Mouse (Mus musculus) kidney, postnatal 36 days (tissue): ENCODE data around the gene Saxo1.

Experiments
- DNase-seq, 2 experiments: peaks; one replicate each; pipeline ENCODE4 v3.0.0; 2021 to 2022; ENCODE audit warnings: mixed read lengths in 2 of 2

The Saxo1 gene

GRCm38 (mm10) chr4:86416401-86417025, 141.6 kb downstream of the Saxo1 start:
- no peak for DNase-seq

- no peak for DNase-seq
Observed at GRCm38 (mm10) chr4:86413388-86413787, 144.7 kb downstream of the Saxo1 start.

GRCm38 (mm10) chr4:86410946-86411345, 147.2 kb downstream of the Saxo1 start:
- no peak for DNase-seq

- no peak for DNase-seq
Observed at GRCm38 (mm10) chr4:86408421-86408820, 149.7 kb downstream of the Saxo1 start.

DNA sequence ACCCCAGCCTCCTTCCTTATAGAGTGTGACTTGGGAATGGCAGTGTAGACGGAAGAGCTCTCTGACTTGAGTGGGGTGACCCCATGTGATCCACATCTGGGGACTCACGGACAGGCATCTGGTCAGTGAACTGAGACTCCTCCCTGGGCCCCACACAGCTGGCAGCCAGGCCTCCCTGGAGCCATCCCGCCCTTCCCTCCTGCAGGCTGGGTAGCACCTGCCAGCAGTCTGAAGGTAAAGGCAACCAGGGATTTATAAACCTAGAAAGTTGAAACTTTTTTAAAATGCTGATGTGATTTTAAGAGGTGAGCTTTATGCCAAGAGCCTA, 151.0 kb downstream of the Saxo1 start:
- no peak for DNase-seq

- peak in 1 of 2 experiments; percentile 49 for DNase-seq
Observed at GRCm38 (mm10) chr4:86406501-86407199, 151.5 kb downstream of the Saxo1 start.

DNA sequence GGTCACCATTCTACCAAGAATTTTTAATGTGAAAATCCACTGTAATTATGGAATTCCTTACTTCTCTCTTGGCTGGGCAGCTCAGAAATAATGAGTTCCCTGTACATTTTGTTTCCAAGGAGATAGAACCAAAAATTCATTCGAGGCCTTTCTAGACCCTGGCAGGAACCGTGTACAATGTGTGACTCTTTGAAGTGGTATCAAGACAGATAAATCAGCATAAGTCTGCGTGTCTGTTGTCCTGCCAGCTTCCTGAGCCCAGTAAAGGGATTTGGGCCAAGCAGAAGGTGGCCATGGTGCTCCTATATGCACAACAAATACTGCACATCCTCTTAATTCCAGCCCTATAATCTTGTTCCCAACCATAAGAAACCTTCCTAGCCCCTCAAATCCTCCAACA, 157.0 kb downstream of the Saxo1 start:
- no peak for DNase-seq

DNA sequence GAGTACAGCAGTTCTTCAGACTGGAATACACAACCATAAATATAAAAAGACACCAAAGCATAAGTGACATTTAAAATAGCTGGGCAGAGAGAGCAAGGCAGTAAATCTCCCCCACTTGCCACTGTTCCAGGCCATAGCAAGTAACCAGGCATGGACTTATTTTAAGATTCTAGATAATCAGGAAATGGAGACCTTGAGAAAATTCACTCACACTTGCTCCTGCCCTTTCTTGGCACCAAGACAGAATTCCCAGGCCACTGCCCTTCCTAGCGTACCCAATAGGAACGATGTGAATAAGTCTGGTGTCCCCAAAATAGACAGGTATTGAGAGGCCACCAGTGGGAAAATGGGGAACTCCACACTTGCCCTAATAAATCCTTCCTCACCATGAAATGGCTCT, 160.7 kb downstream of the Saxo1 start:
- peak in 1 of 2 experiments; percentile 20 for DNase-seq

GRCm38 (mm10) chr4:86396672-86397288, 161.3 kb downstream of the Saxo1 start:
- DNase-seq, result peak in 1 of 2 experiments; percentile 55

- DNase-seq, result no peak
Observed at GRCm38 (mm10) chr4:86395636-86396035, 162.5 kb downstream of the Saxo1 start.
